Mouse (Mus musculus): ENCODE data around the gene Chmp1a.
"Not testable (repeated sequence)": the region's sequence is repeated elsewhere in the genome, so short reads cannot be mapped to it uniquely, and the experiment has no call there.

The Chmp1a gene

GRCm38 (mm10) chr8:123212321-123213117 lies at the start of gene Chmp1a, which contains the start of gene Spata33:
Gene Chmp1a (minus strand): TSS chr8:123212763.
Gene Spata33 (plus strand): TSS chr8:123212832.
- peak; percentile 100 for DNase-seq (ENCODE audit: extremely low spot score, low spot score)

- DNase-seq (ENCODE audit: extremely low spot score, low spot score): not testable (repeated sequence)
These were observed 45.0 kb upstream of the Chmp1a start for GRCm38 (mm10) chr8:123257593-123257992.

- no peak for DNase-seq (ENCODE audit: extremely low spot score, low spot score)
These were observed 44.6 kb upstream of the Chmp1a start for GRCm38 (mm10) chr8:123257114-123257513.

- DNase-seq (ENCODE audit: extremely low spot score, low spot score): no peak
These were observed 42.6 kb upstream of the Chmp1a start for GRCm38 (mm10) chr8:123255170-123255569.

- DNase-seq (ENCODE audit: extremely low spot score, low spot score): peak; percentile 90
These were observed 41.7 kb upstream of the Chmp1a start, which contains the start of the genes Zfp276 and Vps9d1 for GRCm38 (mm10) chr8:123254099-123254885. Gene Zfp276 (plus strand): TSS chr8:123254195. Gene Vps9d1 (minus strand): TSS chr8:123254348.

GRCm38 (mm10) chr8:123253451-123254098 lies 41.0 kb upstream of the Chmp1a start:
- DNase-seq (ENCODE audit: extremely low spot score, low spot score): no peak

GRCm38 (mm10) chr8:123252925-123253324 lies 40.4 kb upstream of the Chmp1a start:
- no peak for DNase-seq (ENCODE audit: extremely low spot score, low spot score)

- no peak for DNase-seq (ENCODE audit: extremely low spot score, low spot score)
These were observed 38.4 kb upstream of the Chmp1a start for GRCm38 (mm10) chr8:123250940-123251339.

- DNase-seq (ENCODE audit: extremely low spot score, low spot score): no peak
These were observed 36.0 kb upstream of the Chmp1a start for GRCm38 (mm10) chr8:123248596-123248995.

- no peak for DNase-seq (ENCODE audit: extremely low spot score, low spot score)
These were observed 35.2 kb upstream of the Chmp1a start for GRCm38 (mm10) chr8:123247748-123248147.

- DNase-seq (ENCODE audit: extremely low spot score, low spot score): no peak
These were observed 33.0 kb upstream of the Chmp1a start for GRCm38 (mm10) chr8:123245543-123245942.

GRCm38 (mm10) chr8:123244382-123244781 lies 31.8 kb upstream of the Chmp1a start:
- no peak for DNase-seq (ENCODE audit: extremely low spot score, low spot score)

- no peak for DNase-seq (ENCODE audit: extremely low spot score, low spot score)
These were observed 30.5 kb upstream of the Chmp1a start for GRCm38 (mm10) chr8:123243053-123243452.

- DNase-seq (ENCODE audit: extremely low spot score, low spot score): no peak
These were observed 29.8 kb upstream of the Chmp1a start for GRCm38 (mm10) chr8:123242107-123242923.

- DNase-seq (ENCODE audit: extremely low spot score, low spot score): no peak
These were observed 26.8 kb upstream of the Chmp1a start for GRCm38 (mm10) chr8:123239398-123239797.

- peak; percentile 81 for DNase-seq (ENCODE audit: extremely low spot score, low spot score)
These were observed 23.2 kb upstream of the Chmp1a start, which contains the start of gene Spata2l for GRCm38 (mm10) chr8:123235520-123236497. Gene Spata2l (minus strand): TSS chr8:123236233.

GRCm38 (mm10) chr8:123234918-123235519 lies 22.5 kb upstream of the Chmp1a start:
- no peak for DNase-seq (ENCODE audit: extremely low spot score, low spot score)

- no peak for DNase-seq (ENCODE audit: extremely low spot score, low spot score)
These were observed 21.2 kb upstream of the Chmp1a start for GRCm38 (mm10) chr8:123233760-123234159.

- DNase-seq (ENCODE audit: extremely low spot score, low spot score): no peak
These were observed 20.7 kb upstream of the Chmp1a start for GRCm38 (mm10) chr8:123233300-123233699.

Measured in neural tube, embryonic 10.5 days (tissue).